Comparison of ENCODE assay signal across 18 mouse cellular contexts in the genomic region with DNA sequence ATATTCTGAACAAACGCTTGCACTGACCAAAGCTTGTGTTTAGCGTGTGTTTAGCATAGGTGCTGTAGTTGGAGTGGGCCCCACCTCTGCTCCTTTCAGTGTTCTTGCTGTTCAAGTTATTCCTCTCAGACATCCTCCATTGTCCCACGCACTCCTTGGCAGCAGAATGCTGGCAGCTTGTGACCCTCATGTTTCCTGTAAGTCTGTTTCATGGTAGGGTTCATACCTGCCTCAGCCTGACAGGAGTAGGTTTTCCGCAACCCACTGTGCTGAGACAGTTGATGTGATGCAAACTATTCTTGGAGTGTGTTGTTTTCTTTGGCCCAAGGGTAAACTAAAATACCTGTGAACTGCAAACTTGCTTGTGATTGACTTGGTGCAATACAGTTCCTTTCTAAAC.
"Had no signal": no experiment of that assay in that cellular context is flagged by ENCODE, and none has a peak within 500 bp of the region (broad histone marks: within the 10 kb centered on the region; RNA-seq: fewer than 3 reads in every experiment).

No protein-coding gene starts in this region.

- H3K9ac ChIP-seq: lung, embryonic 14.5 days; midbrain, embryonic 12.5 days; neural tube, embryonic 13.5 days; neural tube, embryonic 15.5 days; stomach, embryonic 15.5 days had no signal

- H3K4me3 ChIP-seq: midbrain, embryonic 10.5 days; midbrain, embryonic 12.5 days; neural tube, embryonic 13.5 days; neural tube, embryonic 15.5 days; stomach, embryonic 15.5 days had no signal

- H3K27ac ChIP-seq: midbrain, embryonic 10.5 days; midbrain, embryonic 12.5 days; neural tube, embryonic 13.5 days; neural tube, embryonic 15.5 days; stomach, embryonic 15.5 days; stomach, postnatal 0 days had no signal

- DNase-seq: lung, adult 18-20 months; lung, embryonic 14.5 days; lung, postnatal 10 days; lung, postnatal 4 days; midbrain, embryonic 14.5 days; retina, postnatal 1 day; right cerebral cortex, adult 18-20 months; right cerebral cortex, postnatal 25 days; thymus, adult 2 months; thymus, postnatal 25 days; thymus, postnatal 4 days had no signal

- ATAC-seq: midbrain, embryonic 16.5 days had no signal

- H3K4me1 ChIP-seq: stomach, embryonic 15.5 days had no signal

- H3K27me3 ChIP-seq: midbrain, embryonic 12.5 days; neural tube, embryonic 13.5 days; neural tube, embryonic 15.5 days; stomach, embryonic 15.5 days had no signal

- H3K4me2 ChIP-seq: lung, embryonic 14.5 days; midbrain, embryonic 12.5 days; neural tube, embryonic 13.5 days; neural tube, embryonic 15.5 days; stomach, embryonic 15.5 days had no signal

- H3K9me3 ChIP-seq: midbrain, embryonic 10.5 days; midbrain, embryonic 12.5 days; neural tube, embryonic 13.5 days; neural tube, embryonic 15.5 days; stomach, embryonic 15.5 days had no signal
